Mouse (Mus musculus) heart, postnatal 0 days (tissue): ENCODE measurements around the gene Arpc1b. TPM values are rescaled to one million over a fixed set of nuclear protein-coding genes. Genes with fewer than 3 reads are reported as not detected.
A peak's percentile ranks its signal among the peaks of the same experiment; 100 is the strongest.
"Not testable (repeated sequence)": the region's sequence is repeated elsewhere in the genome, so short reads cannot be mapped to it uniquely, and the experiment has no call there.

Source experiments
- ATAC-seq: fragments of 200-750 bp; cut with Nextera tagmentation; 2 replicates; pipeline ENCODE4 v1.8.0; 2017; ENCODE audit warnings: low read depth, moderate number of reproducible peaks, moderate library complexity; ENCODE audit not compliant: insufficient read depth
- DNase-seq: peaks from one replicate; pipeline ENCODE4 v3.0.0-alpha.2; 2016; ENCODE audit warnings: low spot score
- H3K27ac ChIP-seq: fragments of 300-500 bp; sonication (generic); 2 replicates; pipeline ENCODE4 v1.5.1; 2014; ENCODE audit warnings: low read depth, mild to moderate bottlenecking
- H3K27me3 ChIP-seq: fragments of 300-500 bp; sonication (generic); 2 replicates; pipeline ENCODE4 v1.6.1; 2014; ENCODE audit warnings: low read length, mixed read lengths; ENCODE audit not compliant: control insufficient read depth, insufficient read depth
- H3K36me3 ChIP-seq: fragments of 300-500 bp; sonication (generic); replicated peaks from 2 replicates; pipeline ENCODE4 v1.6.1; 2014; ENCODE audit warnings: low read length, mixed read lengths; ENCODE audit not compliant: control insufficient read depth, insufficient read depth
- H3K4me1 ChIP-seq: fragments of 300-500 bp; sonication (generic); 2 replicates; pipeline ENCODE4 v1.6.1; 2014; ENCODE audit warnings: antibody characterized with exemption; ENCODE audit not compliant: control insufficient read depth, insufficient read depth
- H3K4me2 ChIP-seq: fragments of 300-500 bp; sonication (generic); 2 replicates; pipeline ENCODE4 v1.6.1; 2014; ENCODE audit warnings: low read depth, mild to moderate bottlenecking, low read length, moderate library complexity
- H3K4me3 ChIP-seq: fragments of 300-500 bp; sonication (generic); 2 replicates; pipeline ENCODE4 v1.5.1; 2014; ENCODE audit warnings: low read depth, low read length
- H3K9ac ChIP-seq: fragments of 300-500 bp; sonication (generic); replicated peaks from 2 replicates; pipeline ENCODE4 v1.6.1; 2014; ENCODE audit warnings: low read depth, low read length, mixed read lengths
- H3K9me3 ChIP-seq: fragments of 300-500 bp; sonication (generic); replicated peaks from 2 replicates; pipeline ENCODE4 v1.6.1; 2016; ENCODE audit warnings: low read length; ENCODE audit not compliant: control insufficient read depth
- CTCF ChIP-seq: IDR thresholded peaks from 2 replicates; pipeline ENCODE4 v1.5.1; 2016; ENCODE audit warnings: antibody characterized with exemption, control low read depth, low read depth
- EP300 ChIP-seq: IDR thresholded peaks from 2 replicates; pipeline ENCODE4 v1.6.1; 2016; ENCODE audit warnings: antibody characterized with exemption, low read depth
- WGBS: fragments of 180-500 bp; shearing (Covaris S2); extraction: QIAGEN DNeasy Blood & Tissue Kit; methylation state at CpG from one replicate; pipeline ENCODE4 v1.1.7; 2014; 5-methylcytosine and 5-hydroxymethylcytosine counted together
- polyA plus RNA-seq: library from polyadenylated mRNA; unstranded; fragments of >200 nt; fragmentation: Nextera tagmentation; extraction: Ambion mirVana; gene quantifications from 2 replicates; pipeline ENCODE4 v1.2.1, GENCODE M21; 2015
- total RNA-seq: library from RNA; depleted of rRNA; stranded (reverse); fragments of >200 nt; gene quantifications from 2 replicates; pipeline ENCODE4 v1.2.3, GENCODE M21; 2014; ENCODE audit warnings: low replicate concordance

The Arpc1b gene
- total and polyA plus RNA-seq, 2 experiments from 2014 or later, result 179 to 267 TPM

DNA sequence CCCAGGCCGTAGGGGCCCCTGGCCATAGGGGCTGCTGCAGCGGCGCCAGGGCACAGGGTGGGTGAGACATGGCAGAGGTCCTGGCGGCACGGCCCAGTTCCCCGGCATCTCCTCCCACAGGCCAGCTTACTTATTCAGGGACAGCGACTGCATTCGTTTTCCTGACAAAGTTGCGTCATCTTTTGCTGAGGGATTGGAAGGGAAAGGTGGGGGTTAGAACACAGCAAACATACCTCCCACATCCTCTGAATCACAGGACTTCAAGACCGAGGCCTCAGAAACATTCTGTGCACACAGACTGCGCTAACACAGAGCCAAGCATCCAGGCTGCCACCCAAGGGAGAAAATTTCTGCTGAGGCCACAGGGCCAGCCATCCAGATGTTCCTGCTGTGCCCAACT lies 16.2 kb downstream of the Arpc1b start:
- TF ChIP-seq EP300 (no peak), CTCF (no peak)
- Histone ChIP-seq H3K4me3 (no peak overlapping the region), H3K36me3 (peaks cover 93% of the 10 kb centered on the region), H3K4me2 (no peak overlapping the region), H3K9ac (no peak overlapping the region), H3K27ac (peak overlapping the region; percentile 48; the same call in 1 of the 2 replicates), H3K27me3 (no peaks in the 10 kb centered on the region), H3K4me1 (no peaks in the 10 kb centered on the region), H3K9me3 (no peaks in the 10 kb centered on the region)
- 68% methylated on average over 11 of the region's 11 CpGs for WGBS
- ATAC-seq (peak; percentile 29), DNase-seq (no peak)

DNA sequence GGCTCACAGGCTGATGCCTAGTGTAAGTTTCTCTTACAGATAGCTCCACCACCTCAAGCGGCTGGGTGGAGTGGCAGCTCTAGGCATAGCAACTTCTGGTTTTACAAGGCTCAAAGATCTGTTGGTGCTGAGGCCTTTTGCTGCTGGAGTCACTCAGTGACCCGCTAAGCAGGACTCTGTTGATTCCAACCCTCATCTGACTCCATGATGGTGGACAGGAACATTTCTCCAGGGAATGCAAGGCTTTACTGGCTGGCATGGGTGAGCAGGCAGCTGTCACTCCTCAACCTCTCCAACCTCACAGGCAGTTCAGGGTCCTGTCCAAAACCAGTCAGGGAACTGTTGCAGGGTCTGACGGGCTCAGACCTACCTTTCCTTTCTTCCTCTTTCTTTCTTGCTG lies 17.0 kb downstream of the Arpc1b start:
- peaks cover 93% of the 10 kb centered on the region for H3K36me3 ChIP-seq
- H3K4me2 ChIP-seq, result no peak overlapping the region
- no peaks in the 10 kb centered on the region for H3K27me3 ChIP-seq
- H3K27ac ChIP-seq, result no peak overlapping the region
- WGBS, result 85% methylated on average over 3 of the region's 3 CpGs
- no peak for DNase-seq
- H3K4me3 ChIP-seq, result no peak overlapping the region
- no peak for TF ChIP-seq CTCF
- TF ChIP-seq EP300, result no peak
- ATAC-seq, result no peak
- H3K9ac ChIP-seq, result no peak overlapping the region
- no peaks in the 10 kb centered on the region for H3K4me1 ChIP-seq
- H3K9me3 ChIP-seq, result no peaks in the 10 kb centered on the region

DNA sequence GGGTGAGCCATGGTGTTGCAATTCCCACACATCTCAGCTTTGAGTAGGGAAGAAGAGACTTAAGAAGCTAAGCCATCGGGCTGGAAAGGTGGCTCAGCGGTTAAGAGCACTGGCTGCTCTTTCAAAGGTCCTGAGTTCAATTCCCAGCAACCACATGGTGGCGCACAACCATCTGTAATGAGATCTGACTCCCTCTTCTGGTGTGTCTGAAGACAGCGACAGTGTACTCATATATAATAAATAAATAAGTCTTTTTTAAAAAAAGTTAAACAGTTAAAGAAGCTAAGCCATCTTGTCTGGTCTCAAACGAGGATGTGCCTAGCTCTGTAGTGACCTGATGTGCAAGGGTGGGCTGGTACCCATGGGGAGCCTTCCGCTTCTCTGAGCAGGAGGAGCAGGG lies 19.3 kb downstream of the Arpc1b start:
- H3K36me3 ChIP-seq, result peaks cover 80% of the 10 kb centered on the region
- H3K27me3 ChIP-seq, H3K4me1 ChIP-seq, H3K4me2 ChIP-seq, H3K27ac ChIP-seq, DNase-seq, H3K9me3 ChIP-seq, H3K4me3 ChIP-seq, ATAC-seq, H3K9ac ChIP-seq: not testable (repeated sequence)
- 90% methylated on average over 6 of the region's 6 CpGs for WGBS

DNA sequence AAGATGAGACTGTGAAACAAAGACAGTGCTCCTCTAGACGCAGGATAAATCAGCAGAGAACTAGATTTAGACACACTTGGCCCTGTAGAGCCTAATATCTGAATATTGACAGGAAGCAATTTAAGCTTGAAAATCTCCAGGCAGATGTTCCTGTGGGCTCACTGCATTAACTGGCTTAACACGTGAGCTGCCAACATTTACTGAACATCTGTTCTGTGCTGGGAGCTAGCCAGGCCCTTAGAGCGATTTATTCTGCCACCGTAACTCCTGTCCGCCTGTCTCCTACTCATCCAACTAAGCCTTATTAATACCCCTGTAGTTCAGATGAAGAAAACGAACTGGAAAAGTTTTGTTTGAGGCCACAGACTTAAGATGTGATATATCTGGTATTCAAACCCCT lies 24.8 kb downstream of the Arpc1b start:
- peak overlapping the region; percentile 88; the same call in 1 of the 2 replicates for H3K27ac ChIP-seq
- no peaks in the 10 kb centered on the region for H3K9me3 ChIP-seq
- H3K9ac ChIP-seq, result peak overlapping the region; percentile 82
- no peaks in the 10 kb centered on the region for H3K27me3 ChIP-seq
- peaks cover 54% of the 10 kb centered on the region for H3K36me3 ChIP-seq
- TF ChIP-seq EP300, result no peak
- no peak for TF ChIP-seq CTCF
- ATAC-seq (no peak), DNase-seq (no peak)
- WGBS, result 5% methylated on average over 6 of the region's 6 CpGs
- peaks cover 16% of the 10 kb centered on the region for H3K4me1 ChIP-seq
- peak overlapping the region; percentile 90 for H3K4me3 ChIP-seq
- peak overlapping the region; percentile 85 for H3K4me2 ChIP-seq

DNA sequence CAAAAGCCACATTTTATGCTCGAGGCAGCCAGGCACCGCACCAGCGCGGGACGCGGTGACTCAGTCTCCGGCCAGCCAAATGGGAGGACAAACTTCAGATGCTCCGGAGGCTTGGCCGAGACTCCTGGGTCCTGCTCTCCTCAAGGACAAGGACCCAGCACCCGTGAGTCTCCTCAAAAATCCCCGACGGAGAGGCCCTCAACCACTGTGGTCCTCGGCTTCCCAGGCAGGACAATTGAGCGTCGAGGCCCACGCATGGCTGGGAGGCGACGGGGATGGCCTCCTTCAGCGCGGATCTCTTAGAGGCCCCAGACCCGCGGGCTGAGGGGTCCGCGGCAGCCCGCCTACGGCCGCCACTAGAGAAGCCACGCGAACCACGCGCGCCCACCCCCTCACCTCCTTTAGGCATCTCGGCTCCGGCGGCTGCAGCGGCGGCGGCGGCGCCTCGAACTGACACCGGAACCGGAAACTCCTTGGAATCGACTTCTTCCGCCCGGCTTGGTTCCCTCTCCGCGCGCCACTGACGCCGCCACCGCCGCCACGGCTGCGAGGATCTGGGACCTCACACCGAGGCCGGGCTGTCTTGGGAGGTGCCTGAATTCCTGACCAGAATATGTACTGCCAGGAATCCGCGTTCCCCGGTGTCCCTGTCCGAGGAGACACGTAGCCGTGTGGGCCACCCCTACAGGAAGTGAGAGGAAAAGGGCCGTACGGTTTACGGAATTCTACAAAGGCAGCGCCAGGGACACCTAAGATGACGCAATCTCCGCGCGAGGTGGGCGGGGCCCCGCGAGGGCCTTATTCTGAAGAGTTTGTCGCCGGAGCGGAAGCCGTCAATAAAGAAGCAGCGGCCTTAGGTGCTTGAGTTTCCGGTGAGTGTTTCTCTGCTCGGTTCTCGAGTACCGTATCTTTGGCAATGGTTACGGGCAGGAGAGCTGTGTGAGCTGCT lies 25.8 kb downstream of the Arpc1b start, which contains the start of the genes Pdap1 and Bud31:
TSS of gene Pdap1 (minus strand) at position 668 of the 949 bp plus-strand sequence.
TSS of gene Bud31 (plus strand) at position 792 of the 949 bp plus-strand sequence.
- peak within 1 kb of the TSS; percentile 88 for H3K27ac ChIP-seq
- peak within 1 kb of the TSS; percentile 82 for H3K9ac ChIP-seq
- WGBS, result under 1% methylated on average over 81 of the region's 84 CpGs
- TF ChIP-seq EP300 (peak; percentile 99), CTCF (no peak)
- peak within 1 kb of the TSS; percentile 85 for H3K4me2 ChIP-seq
- H3K27me3 ChIP-seq, result no peaks in the 10 kb centered on the region
- H3K9me3 ChIP-seq, result no peaks in the 10 kb centered on the region
- peak within 1 kb of the TSS; percentile 90 for H3K4me3 ChIP-seq
- ATAC-seq (peak; percentile 91), DNase-seq (peak; percentile 94)
- H3K4me1 ChIP-seq, result peaks cover 16% of the 10 kb centered on the region
- peaks cover 54% of the 10 kb centered on the region for H3K36me3 ChIP-seq
